Mouse (Mus musculus) brain, embryonic 14.5 days (tissue): ENCODE results near the gene Col5a2.

ENCODE experiments used
- CTCF ChIP-seq: fragments of 200-500 bp; IDR thresholded peaks from 2 replicates; pipeline ENCODE4 v1.5.1; 2012; ENCODE audit warnings: inconsistent platforms, mild to moderate bottlenecking, moderate library complexity, borderline replicate concordance; ENCODE audit not compliant: insufficient read depth, insufficient read length; ENCODE audit errors: extremely low read depth
- POLR2A ChIP-seq: fragments of 200-500 bp; IDR thresholded peaks from 2 replicates; pipeline ENCODE4 v1.6.1; 2012; ENCODE audit warnings: mild to moderate bottlenecking, inconsistent platforms, borderline replicate concordance; ENCODE audit not compliant: poor library complexity, insufficient read depth, insufficient read length, severe bottlenecking; ENCODE audit errors: extremely low read depth

DNA sequence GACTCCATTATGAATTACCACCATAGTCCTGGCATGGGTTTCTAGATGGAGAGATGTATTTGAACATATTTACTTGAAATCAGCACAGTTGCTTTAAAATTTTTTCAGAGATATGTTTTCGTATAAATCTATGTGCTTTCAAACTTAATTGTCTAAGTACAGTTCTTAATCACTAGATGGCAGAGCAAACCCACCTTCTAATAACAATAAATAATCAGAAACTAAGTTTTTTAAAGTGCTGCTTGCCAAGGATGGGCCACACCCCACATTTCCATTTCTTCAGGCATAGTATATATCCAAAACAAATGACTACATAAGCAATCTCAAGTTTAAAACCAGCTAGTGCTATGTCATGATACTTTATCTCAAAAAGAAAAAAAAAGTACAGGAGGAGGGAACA, 54.2 kb downstream of the Col5a2 start:
- no peak for TF ChIP-seq CTCF
- no peak for TF ChIP-seq POLR2A
